Mouse (Mus musculus) ovary, postnatal 10 days (tissue): ENCODE results near the gene Lrp5.

Experiments
- DNase-seq: peaks from one replicate; pipeline ENCODE4 v3.0.0; 2022; ENCODE audit warnings: low spot score

Gene Lrp5

GRCm38 (mm10) chr19:3551573-3552159 is 134.7 kb downstream of the Lrp5 start:
- no peak for DNase-seq

DNA sequence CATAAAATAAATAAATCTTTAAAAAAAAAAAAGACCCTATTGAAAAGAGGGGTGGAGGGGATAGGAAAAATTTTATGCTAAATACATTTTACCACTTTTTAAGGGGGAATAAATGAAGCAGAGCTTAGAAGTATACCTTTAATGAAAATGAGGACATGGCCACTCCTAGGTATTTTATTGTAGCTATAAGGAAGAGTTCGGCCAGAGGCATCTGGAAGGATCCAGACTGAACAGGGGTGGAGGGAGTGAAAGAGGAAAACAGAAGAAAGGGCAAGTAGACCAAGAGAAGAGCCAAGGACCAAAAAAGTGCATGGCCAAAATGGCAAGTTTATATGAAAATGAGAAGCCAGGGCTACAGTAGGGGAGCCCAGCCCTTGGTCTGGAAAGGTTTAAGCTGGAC is 136.3 kb downstream of the Lrp5 start:
- no peak for DNase-seq

GRCm38 (mm10) chr19:3549263-3549662 is 137.1 kb downstream of the Lrp5 start:
- DNase-seq = no peak

DNA sequence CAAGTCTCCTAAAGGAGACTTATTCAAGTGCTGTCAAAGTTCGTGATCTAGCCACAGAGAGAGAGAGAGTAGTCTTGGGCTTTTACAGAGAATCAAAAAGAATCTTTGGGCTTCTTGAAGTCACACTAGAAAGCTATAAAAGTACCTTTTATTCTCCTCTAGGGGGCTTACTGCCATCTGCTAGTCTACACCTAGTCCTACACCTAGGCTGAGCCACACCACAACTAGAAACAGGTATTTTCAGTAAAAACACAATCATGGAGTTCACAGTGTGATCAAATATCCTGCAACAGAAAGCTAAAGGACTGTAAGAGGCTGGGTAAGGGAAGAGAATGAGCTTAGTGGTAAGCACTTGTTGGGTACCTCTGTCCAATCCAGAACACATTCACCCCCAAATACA is 138.1 kb downstream of the Lrp5 start:
- no peak for DNase-seq

DNA sequence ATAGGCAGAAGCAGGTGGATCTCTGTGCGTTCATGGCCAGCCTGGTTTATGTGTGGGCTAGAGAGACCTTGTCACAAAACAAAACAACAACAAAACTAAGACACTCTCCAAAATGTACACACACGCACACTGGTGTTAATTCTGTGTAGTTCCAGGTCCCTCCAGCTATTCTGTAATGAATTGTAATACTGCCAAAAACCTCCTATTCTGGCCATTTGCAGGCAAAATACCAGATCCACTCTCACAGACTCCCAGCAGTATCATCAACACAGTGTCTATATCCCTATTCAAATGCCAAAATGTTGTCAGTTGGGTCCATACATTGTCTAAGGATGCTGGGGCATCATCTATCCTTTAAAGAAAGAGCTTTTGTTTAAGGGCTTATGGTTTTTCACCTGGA is 141.4 kb downstream of the Lrp5 start:
- DNase-seq = no peak

GRCm38 (mm10) chr19:3542591-3542990 is 143.8 kb downstream of the Lrp5 start:
- no peak for DNase-seq

GRCm38 (mm10) chr19:3540997-3541396 is 145.4 kb downstream of the Lrp5 start:
- no peak for DNase-seq

DNA sequence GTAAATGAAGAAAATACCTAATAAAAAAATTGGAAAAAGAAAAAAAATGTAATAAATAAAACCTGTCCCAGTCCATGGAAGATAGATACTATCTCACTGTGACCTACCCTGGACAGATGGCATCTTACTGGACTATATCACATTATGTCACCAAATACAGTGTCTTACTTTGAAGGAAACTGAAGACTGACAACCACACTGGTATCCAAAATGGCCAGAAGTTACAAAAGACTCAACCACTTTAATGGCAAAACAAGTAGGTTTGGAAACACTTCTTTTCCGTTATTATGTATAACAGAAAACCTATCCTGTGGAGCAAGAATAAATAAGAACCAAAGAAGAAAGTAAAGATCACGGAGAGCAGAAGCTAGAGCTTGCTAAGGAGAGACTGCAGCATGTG is 146.1 kb downstream of the Lrp5 start:
- no peak for DNase-seq

GRCm38 (mm10) chr19:3539456-3539855 is 146.9 kb downstream of the Lrp5 start:
- DNase-seq = no peak

DNA sequence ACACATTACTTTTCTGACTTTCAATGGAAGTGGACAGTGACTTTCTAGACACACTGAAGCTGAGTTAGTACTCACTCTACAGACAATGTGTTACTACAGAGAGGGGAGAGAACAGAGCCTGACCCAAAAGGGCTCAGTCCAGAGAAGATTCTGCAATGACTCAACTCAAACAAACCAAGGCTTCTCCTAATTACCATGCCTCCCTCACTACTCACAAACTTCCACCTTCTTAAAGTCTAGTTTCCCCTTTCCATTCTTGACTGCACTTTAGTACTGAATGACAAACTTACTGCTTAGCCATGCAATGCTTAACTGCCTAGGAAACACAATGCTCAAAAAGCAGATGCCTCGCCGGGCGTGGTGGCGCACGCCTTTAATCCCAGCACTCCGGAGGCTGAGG is 148.7 kb downstream of the Lrp5 start:
- no peak for DNase-seq

DNA sequence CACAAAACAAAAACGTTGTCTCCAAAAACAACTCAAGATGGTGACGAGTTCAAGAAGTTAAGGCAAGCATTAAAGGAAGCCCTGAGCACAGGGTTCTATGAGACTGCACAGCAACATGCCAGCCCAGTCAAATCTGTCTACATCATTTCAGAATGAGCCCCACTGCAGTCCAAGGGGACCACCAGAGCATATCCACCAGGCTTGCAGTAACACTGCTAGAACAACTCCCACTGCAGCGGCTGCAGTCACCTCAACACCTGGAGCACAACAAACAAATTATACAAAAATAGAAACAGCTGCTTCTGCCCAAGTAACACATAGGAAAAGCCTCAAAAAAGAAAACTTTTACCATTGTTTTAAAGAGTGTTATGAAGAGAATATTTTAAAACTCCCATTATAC is 151.4 kb downstream of the Lrp5 start:
- no peak for DNase-seq
